Mouse (Mus musculus) monocyte, adult 59 days (primary cell): ENCODE measurements around the gene Plod3. TPM values are rescaled to one million over a fixed set of nuclear protein-coding genes. Genes with fewer than 3 reads are reported as not detected.

Experiments
- total RNA-seq, 2 experiments: library from RNA; stranded (reverse); gene quantifications; one replicate each; pipeline ENCODE4 v1.2.4; 2023

Plod3 gene
- 100 to 1,000 TPM; 238 to 266 TPM for total RNA-seq

GRCm38 (mm10) chr5:136986695-136987137, at the start of gene Plod3:
TSS of gene Plod3 (plus strand) at chr5:136987019.

GRCm38 (mm10) chr5:136953015-136953414, 33.8 kb upstream of the Plod3 start, which contains the start of gene Fis1:
TSS of gene Fis1 (plus strand) at chr5:136953275.

GRCm38 (mm10) chr5:136966331-136966730, 20.5 kb upstream of the Plod3 start, which contains the start of gene Cldn15:
TSS of gene Cldn15 (plus strand) at chr5:136966616.

GRCm38 (mm10) chr5:136987934-136988271, 1.1 kb downstream of the Plod3 start, which contains the start of gene Znhit1:
TSS of gene Znhit1 (minus strand) at chr5:136988021.

GRCm38 (mm10) chr5:137026092-137026491, 39.3 kb downstream of the Plod3 start, which contains the start of gene Vgf:
TSS of gene Vgf (plus strand) at chr5:137026392.

GRCm38 (mm10) chr5:137045402-137046323, 58.8 kb downstream of the Plod3 start, which contains the start of gene Ap1s1:
TSS of gene Ap1s1 (minus strand) at chr5:137046135.

Other genes with a start within 250 kb of the Plod3 start
- not detected for gene Col26a1, start 103.8 kb upstream of the Plod3 start, total RNA-seq
- 1 to 10 TPM; 6.0 to 6.5 TPM for gene Ift22, start 78.9 kb upstream of the Plod3 start, total RNA-seq
- gene Fis1, start 33.7 kb upstream of the Plod3 start, total RNA-seq = 100 to 1,000 TPM; 189 to 192 TPM
- gene Cldn15, start 20.4 kb upstream of the Plod3 start, total RNA-seq = 1 to 10 TPM; 1.1 to 2.3 TPM
- 10 to 100 TPM; 88.6 to 93.8 TPM for gene Znhit1, start 1.0 kb downstream of the Plod3 start, total RNA-seq
- gene Vgf, start 39.4 kb downstream of the Plod3 start, total RNA-seq = under 1 TPM in 1 of 2 experiments, not detected in 1; 0.33 TPM
- 10 to 100 TPM; 27.4 to 28.5 TPM for gene Ap1s1, start 59.1 kb downstream of the Plod3 start, total RNA-seq
- 1 to 10 TPM; 7.6 to 7.9 TPM for gene Serpine1, start 85.2 kb downstream of the Plod3 start, total RNA-seq
- gene Trim56, start 129.2 kb downstream of the Plod3 start, total RNA-seq = 10 to 100 TPM; 33.3 to 34.2 TPM
- not detected for gene Muc3, start 162.3 kb downstream of the Plod3 start, total RNA-seq
- gene Muc3a, start 225.4 kb downstream of the Plod3 start, total RNA-seq = not detected